Mouse (Mus musculus): ENCODE data around the gene Spn. TPM values are rescaled to one million over a fixed set of nuclear protein-coding genes. Genes with fewer than 3 reads are reported as not detected.

Spn gene
- polyA plus RNA-seq, 1 experiment from 2014 or later, result not detected

DNA sequence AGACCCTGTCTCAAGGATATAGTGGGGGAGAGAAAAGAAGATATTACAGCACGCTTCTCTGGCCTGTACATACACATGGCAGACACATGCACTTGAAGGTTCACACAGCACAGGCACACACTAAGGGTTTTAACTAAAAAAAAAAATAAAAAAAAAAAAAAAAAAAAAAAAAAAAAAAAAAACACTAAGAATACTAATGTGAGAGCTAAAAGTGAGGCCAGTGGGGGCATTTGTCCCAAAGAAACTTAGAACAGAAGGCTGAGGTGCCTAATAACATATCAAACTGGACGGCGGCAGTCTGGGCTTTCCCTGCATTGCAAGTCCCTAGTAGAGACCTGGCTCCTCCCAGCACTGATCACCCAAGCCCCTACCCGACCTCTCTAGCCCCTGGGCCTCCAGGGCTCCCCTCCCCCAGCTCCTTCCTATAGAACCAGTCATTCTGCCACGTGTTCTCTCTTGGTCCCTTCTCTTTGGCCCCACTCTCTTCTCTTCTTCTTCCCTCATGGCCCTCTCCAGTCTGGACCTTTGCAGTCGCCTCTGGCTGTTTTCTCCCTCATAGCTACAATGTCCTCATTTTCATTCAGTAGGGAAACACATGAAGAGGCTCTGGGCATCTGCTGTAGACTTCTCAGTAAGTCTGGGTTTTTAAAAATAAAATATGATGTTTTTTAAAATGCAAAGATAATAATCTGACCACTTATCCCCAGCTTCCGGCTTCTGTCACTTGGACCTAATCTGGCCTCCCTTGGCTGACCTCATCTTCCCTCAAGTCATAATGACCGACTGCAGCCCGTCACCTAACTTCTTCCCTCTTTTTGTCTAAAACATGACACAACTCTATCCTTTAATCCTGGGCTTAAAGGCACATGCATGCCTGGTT, 8.0 kb upstream of the Spn start:
- Histone ChIP-seq H3K36me3 (ENCODE audit: control insufficient read depth, insufficient read depth, low read length) (no peaks in the 10 kb centered on the region), H3K9me3 (replicated peaks; ENCODE audit: control insufficient read depth, low read length) (no peaks in the 10 kb centered on the region), H3K4me2 (ENCODE audit: low read length) (no peak overlapping the region), H3K4me1 (ENCODE audit: control insufficient read depth, insufficient read depth, low read length) (no peaks in the 10 kb centered on the region), H3K4me3 (ENCODE audit: low read depth, low read length) (no peak overlapping the region), H3K27me3 (replicated peaks; ENCODE audit: control insufficient read depth, insufficient read depth, low read length) (no peaks in the 10 kb centered on the region), H3K27ac (ENCODE audit: low read depth, low read length) (no peak overlapping the region), H3K9ac (ENCODE audit: low read length) (no peak overlapping the region)
- DNase-seq (ENCODE audit: low spot score), result no peak
- ATAC-seq, result no peak
- 60% methylated on average over 9 of the region's 9 CpGs for WGBS

DNA sequence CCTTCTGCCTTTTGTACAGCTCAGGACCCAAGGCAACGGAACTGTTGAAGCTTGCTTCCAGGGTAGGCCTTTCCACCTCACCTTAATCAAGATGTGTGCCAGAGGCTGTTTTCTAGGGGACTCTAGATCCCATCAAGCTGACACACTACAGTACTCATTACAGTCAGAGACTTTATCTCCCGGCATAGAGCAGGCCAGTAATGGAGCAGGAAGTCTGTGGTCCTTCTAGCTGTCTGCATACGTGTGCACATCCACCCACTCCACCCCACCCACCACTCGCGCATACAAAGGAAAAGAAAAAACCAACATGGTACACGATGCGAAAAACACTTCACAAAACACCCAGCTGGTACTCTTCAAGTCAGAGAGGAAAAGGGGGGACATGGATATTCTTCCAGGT, 6.8 kb upstream of the Spn start:
- Histone ChIP-seq H3K4me2 (ENCODE audit: low read length) (no peak overlapping the region), H3K9ac (ENCODE audit: low read length) (no peak overlapping the region), H3K36me3 (ENCODE audit: control insufficient read depth, insufficient read depth, low read length) (no peaks in the 10 kb centered on the region), H3K4me1 (ENCODE audit: control insufficient read depth, insufficient read depth, low read length) (no peaks in the 10 kb centered on the region), H3K27me3 (replicated peaks; ENCODE audit: control insufficient read depth, insufficient read depth, low read length) (no peaks in the 10 kb centered on the region), H3K27ac (ENCODE audit: low read depth, low read length) (no peak overlapping the region), H3K9me3 (replicated peaks; ENCODE audit: control insufficient read depth, low read length) (no peaks in the 10 kb centered on the region), H3K4me3 (ENCODE audit: low read depth, low read length) (no peak overlapping the region)
- ATAC-seq (no peak), DNase-seq (ENCODE audit: low spot score) (no peak)
- 86% methylated on average over 7 of the region's 7 CpGs for WGBS

DNA sequence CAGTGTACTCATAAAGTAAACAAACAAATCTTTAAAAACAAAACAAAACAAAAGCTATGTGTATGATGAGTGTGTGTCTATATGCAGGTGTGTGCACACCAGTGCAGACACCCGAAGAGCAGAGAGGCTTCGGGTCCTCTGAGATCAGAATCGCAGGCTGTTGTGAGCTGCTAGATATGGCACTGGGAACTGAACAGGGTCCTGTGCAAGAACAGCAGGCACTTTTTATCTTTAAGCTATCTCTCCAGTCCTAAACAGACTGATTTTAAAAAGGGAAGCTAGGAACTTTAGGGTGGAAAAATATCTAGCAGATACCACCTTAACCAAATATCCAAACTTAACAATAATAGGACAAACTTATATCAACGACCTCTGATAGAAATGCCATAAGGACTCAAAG, 5.0 kb upstream of the Spn start:
- Histone ChIP-seq H3K9me3 (replicated peaks; ENCODE audit: control insufficient read depth, low read length) (no peaks in the 10 kb centered on the region), H3K9ac (ENCODE audit: low read length) (no peak overlapping the region), H3K27ac (ENCODE audit: low read depth, low read length) (no peak overlapping the region), H3K4me3 (ENCODE audit: low read depth, low read length) (no peak overlapping the region), H3K27me3 (replicated peaks; ENCODE audit: control insufficient read depth, insufficient read depth, low read length) (no peaks in the 10 kb centered on the region), H3K4me1 (ENCODE audit: control insufficient read depth, insufficient read depth, low read length) (no peaks in the 10 kb centered on the region), H3K36me3 (ENCODE audit: control insufficient read depth, insufficient read depth, low read length) (no peaks in the 10 kb centered on the region), H3K4me2 (ENCODE audit: low read length) (no peak overlapping the region)
- DNase-seq (ENCODE audit: low spot score), result no peak
- 90% methylated on average over 4 of the region's 4 CpGs for WGBS
- no peak for ATAC-seq

DNA sequence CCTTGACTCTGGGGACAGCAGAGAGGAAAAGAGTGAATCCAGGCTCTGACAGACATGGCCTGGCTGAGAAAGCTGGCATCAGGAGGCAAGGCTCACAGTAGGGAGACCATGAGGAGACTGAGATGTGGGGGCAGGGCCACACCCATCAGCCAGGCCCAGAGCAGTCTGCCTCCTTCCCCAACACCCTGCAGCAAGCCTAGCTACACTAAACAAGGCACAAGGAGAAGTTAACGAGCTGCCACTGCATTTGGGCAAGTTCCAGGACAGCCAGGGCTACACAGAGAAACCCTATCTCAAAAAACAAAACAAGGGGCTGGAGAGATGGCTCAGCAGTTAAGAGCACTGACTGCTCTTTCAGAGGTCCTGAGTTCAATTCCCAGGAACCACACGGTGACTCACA, 4.6 kb upstream of the Spn start:
- Histone ChIP-seq H3K4me1 (ENCODE audit: control insufficient read depth, insufficient read depth, low read length) (no peaks in the 10 kb centered on the region), H3K9ac (ENCODE audit: low read length) (no peak overlapping the region), H3K4me3 (ENCODE audit: low read depth, low read length) (no peak overlapping the region), H3K4me2 (ENCODE audit: low read length) (no peak overlapping the region), H3K9me3 (replicated peaks; ENCODE audit: control insufficient read depth, low read length) (no peaks in the 10 kb centered on the region), H3K27ac (ENCODE audit: low read depth, low read length) (no peak overlapping the region), H3K27me3 (replicated peaks; ENCODE audit: control insufficient read depth, insufficient read depth, low read length) (no peaks in the 10 kb centered on the region), H3K36me3 (ENCODE audit: control insufficient read depth, insufficient read depth, low read length) (no peaks in the 10 kb centered on the region)
- 35% methylated on average over 2 of the region's 2 CpGs for WGBS
- DNase-seq (ENCODE audit: low spot score) (no peak), ATAC-seq (no peak)

GRCm38 (mm10) chr7:127140623-127141404, 3.2 kb upstream of the Spn start:
- Histone ChIP-seq H3K4me1 (ENCODE audit: control insufficient read depth, insufficient read depth, low read length) (no peaks in the 10 kb centered on the region), H3K9ac (ENCODE audit: low read length) (no peak overlapping the region), H3K36me3 (ENCODE audit: control insufficient read depth, insufficient read depth, low read length) (no peaks in the 10 kb centered on the region), H3K4me2 (ENCODE audit: low read length) (no peak overlapping the region), H3K9me3 (replicated peaks; ENCODE audit: control insufficient read depth, low read length) (no peaks in the 10 kb centered on the region), H3K4me3 (ENCODE audit: low read depth, low read length) (no peak overlapping the region), H3K27ac (ENCODE audit: low read depth, low read length) (no peak overlapping the region), H3K27me3 (replicated peaks; ENCODE audit: control insufficient read depth, insufficient read depth, low read length) (no peaks in the 10 kb centered on the region)
- WGBS, result 66% methylated on average over 7 of the region's 7 CpGs
- ATAC-seq (no peak), DNase-seq (ENCODE audit: low spot score) (no peak)

- no peaks in the 10 kb centered on the region for H3K27me3 ChIP-seq (replicated peaks; ENCODE audit: control insufficient read depth, insufficient read depth, low read length)
- DNase-seq (ENCODE audit: low spot score), result no peak
- H3K36me3 ChIP-seq (ENCODE audit: control insufficient read depth, insufficient read depth, low read length), result no peaks in the 10 kb centered on the region
These were observed 1.9 kb upstream of the Spn start for GRCm38 (mm10) chr7:127139562-127139961.

GRCm38 (mm10) chr7:127139100-127139499, 1.5 kb upstream of the Spn start:
- no peaks in the 10 kb centered on the region for H3K36me3 ChIP-seq (ENCODE audit: control insufficient read depth, insufficient read depth, low read length)
- no peak overlapping the region for H3K4me2 ChIP-seq (ENCODE audit: low read length)
- H3K27me3 ChIP-seq (replicated peaks; ENCODE audit: control insufficient read depth, insufficient read depth, low read length), result no peaks in the 10 kb centered on the region
- no peak overlapping the region for H3K9ac ChIP-seq (ENCODE audit: low read length)
- H3K4me1 ChIP-seq (ENCODE audit: control insufficient read depth, insufficient read depth, low read length), result no peaks in the 10 kb centered on the region
- no peak overlapping the region for H3K27ac ChIP-seq (ENCODE audit: low read depth, low read length)
- no peaks in the 10 kb centered on the region for H3K9me3 ChIP-seq (replicated peaks; ENCODE audit: control insufficient read depth, low read length)
- WGBS, result 92% methylated on average over 7 of the region's 7 CpGs
- no peak for DNase-seq (ENCODE audit: low spot score)
- H3K4me3 ChIP-seq (ENCODE audit: low read depth, low read length), result no peak overlapping the region
- no peak for ATAC-seq

More at GRCm38 (mm10) chr7:127139562-127139961, 1.9 kb upstream of the Spn start:
- Histone ChIP-seq H3K4me3 (ENCODE audit: low read depth, low read length) (no peak overlapping the region), H3K9me3 (replicated peaks; ENCODE audit: control insufficient read depth, low read length) (no peaks in the 10 kb centered on the region), H3K4me1 (ENCODE audit: control insufficient read depth, insufficient read depth, low read length) (no peaks in the 10 kb centered on the region), H3K27ac (ENCODE audit: low read depth, low read length) (no peak overlapping the region), H3K4me2 (ENCODE audit: low read length) (no peak overlapping the region), H3K9ac (ENCODE audit: low read length) (no peak overlapping the region)
- 51% methylated on average over 5 of the region's 5 CpGs for WGBS
- no peak for ATAC-seq

DNA sequence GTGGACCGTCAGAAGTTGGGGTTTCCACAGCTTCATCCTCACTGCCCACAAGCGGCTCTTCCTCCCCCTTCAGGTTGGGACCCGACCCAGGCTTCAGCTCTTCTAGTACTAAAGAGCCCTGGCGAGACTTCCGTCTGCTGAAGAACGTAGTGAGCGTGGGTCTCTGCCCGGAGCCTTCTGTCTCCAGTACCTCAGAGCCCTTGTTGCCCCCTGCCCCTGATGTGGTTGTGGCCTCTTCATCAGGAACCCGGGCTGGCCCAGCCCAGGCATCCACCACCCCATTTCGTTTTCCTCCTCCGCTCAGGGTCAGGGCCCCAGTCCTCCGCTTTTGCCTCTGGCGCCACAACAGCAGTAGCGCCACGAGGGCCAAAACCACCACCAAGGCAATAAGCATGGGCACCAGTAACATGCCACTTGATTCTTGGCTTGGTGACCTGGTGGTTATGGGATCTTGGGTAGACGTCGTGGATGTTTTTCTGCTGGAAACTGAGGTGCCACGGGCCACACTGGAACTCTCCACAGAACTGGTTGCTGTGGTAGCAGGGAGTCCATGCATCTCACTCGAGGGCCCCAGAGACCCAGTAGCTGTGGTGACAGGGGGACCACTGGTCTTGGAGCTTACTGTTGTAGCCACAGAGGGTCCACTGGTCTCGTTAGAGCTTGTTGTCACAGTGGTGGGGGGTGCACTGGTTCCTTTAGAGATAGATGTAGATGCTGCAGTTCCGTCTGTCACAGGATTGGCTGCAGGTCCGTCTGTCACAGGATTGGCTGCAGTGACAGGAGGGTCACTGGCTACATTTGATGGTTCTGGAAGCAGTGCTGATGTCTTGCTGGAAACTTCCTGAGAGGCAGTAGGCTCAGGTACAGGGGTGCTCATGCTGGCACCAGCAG, 1.2 kb downstream of the Spn start:
- no peaks in the 10 kb centered on the region for H3K4me1 ChIP-seq (ENCODE audit: control insufficient read depth, insufficient read depth, low read length)
- no peak for DNase-seq (ENCODE audit: low spot score)
- no peak overlapping the region for H3K4me3 ChIP-seq (ENCODE audit: low read depth, low read length)
- no peak overlapping the region for H3K4me2 ChIP-seq (ENCODE audit: low read length)
- H3K36me3 ChIP-seq (ENCODE audit: control insufficient read depth, insufficient read depth, low read length), result no peaks in the 10 kb centered on the region
- 87% methylated on average over 22 of the region's 22 CpGs for WGBS
- no peak overlapping the region for H3K9ac ChIP-seq (ENCODE audit: low read length)
- no peaks in the 10 kb centered on the region for H3K27me3 ChIP-seq (replicated peaks; ENCODE audit: control insufficient read depth, insufficient read depth, low read length)
- H3K9me3 ChIP-seq (replicated peaks; ENCODE audit: control insufficient read depth, low read length), result no peaks in the 10 kb centered on the region
- no peak for ATAC-seq
- H3K27ac ChIP-seq (ENCODE audit: low read depth, low read length), result no peak overlapping the region
